Mouse (Mus musculus) kidney, adult 2 months (tissue): ENCODE measurements around the gene Tbc1d24.

Source experiments
- CTCF ChIP-seq: fragments of 200-500 bp; conservative IDR thresholded peaks from 2 replicates; pipeline ENCODE4 v1.5.1; 2011; ENCODE audit warnings: low read depth, mild to moderate bottlenecking, control low read depth, low read length, moderate library complexity, mixed read lengths; ENCODE audit not compliant: insufficient read depth, insufficient read length
- POLR2A ChIP-seq: fragments of 200-500 bp; IDR thresholded peaks from one replicate; pipeline ENCODE4 v1.6.1; 2011; ENCODE audit warnings: low read depth, low read length, control low read depth

GRCm38 (mm10) chr17:24170125-24170524 is 35.2 kb downstream of the Tbc1d24 start:
- TF ChIP-seq CTCF (no peak), POLR2A (no peak)
